In genomic region chr9:66739516-66739915, GRCm38 (mm10) we compare ENCODE assay signal across 17 mouse cellular contexts. TPM values are rescaled to one million over a fixed set of nuclear protein-coding genes. Genes with fewer than 3 reads are reported as not detected.
"Had no signal": no experiment of that assay in that cellular context is flagged by ENCODE, and none has a peak within 500 bp of the region (broad histone marks: within the 10 kb centered on the region; RNA-seq: fewer than 3 reads in every experiment).

No protein-coding gene starts in this region.

- H3K27ac ChIP-seq: lung, embryonic 15.5 days; macrophage; midbrain, embryonic 13.5 days; midbrain, embryonic 15.5 days; neural tube, embryonic 12.5 days; stomach, embryonic 15.5 days; stomach, postnatal 0 days had no signal

- H3K4me1 ChIP-seq: lung, embryonic 15.5 days; midbrain, embryonic 13.5 days; midbrain, embryonic 15.5 days; neural tube, embryonic 12.5 days; stomach, embryonic 15.5 days had no signal

- H3K4me2 ChIP-seq: lung, embryonic 15.5 days; midbrain, embryonic 11.5 days; midbrain, embryonic 13.5 days; midbrain, embryonic 15.5 days; neural tube, embryonic 12.5 days; stomach, embryonic 15.5 days had no signal

- ATAC-seq: lung, postnatal 0 days; midbrain, embryonic 13.5 days; midbrain, embryonic 15.5 days had no signal

- H3K27me3 ChIP-seq: lung, embryonic 15.5 days; midbrain, embryonic 13.5 days; midbrain, embryonic 15.5 days; neural tube, embryonic 12.5 days; stomach, embryonic 15.5 days had no signal

- H3K36me3 ChIP-seq: lung, embryonic 15.5 days; midbrain, embryonic 13.5 days; midbrain, embryonic 15.5 days; neural tube, embryonic 12.5 days; stomach, embryonic 15.5 days had no signal

- DNase-seq: lung, adult 2 months; lung, postnatal 14 days; lung, postnatal 36 days; right cerebral cortex, postnatal 14 days; thymus, adult 2 months; thymus, postnatal 25 days; thymus, postnatal 4 days had no signal

- H3K9me3 ChIP-seq: lung, embryonic 15.5 days; megakaryocyte, embryonic 14.5 days; midbrain, embryonic 13.5 days; midbrain, embryonic 15.5 days; neural tube, embryonic 12.5 days; stomach, embryonic 15.5 days had no signal

- H3K9ac ChIP-seq: lung, embryonic 15.5 days; midbrain, embryonic 13.5 days; midbrain, embryonic 15.5 days; neural tube, embryonic 12.5 days; stomach, embryonic 15.5 days had no signal

- H3K4me3 ChIP-seq: lung, embryonic 15.5 days; megakaryocyte, embryonic 14.5 days; midbrain, embryonic 13.5 days; midbrain, embryonic 15.5 days; neural tube, embryonic 12.5 days; stomach, embryonic 15.5 days had no signal

RNA-seq across cellular contexts. Expression of gene Gm10647, which starts 57.3 kb away (rescaled TPM):
- polyA plus RNA-seq: macrophage had no signal
